ENCODE assay signal across 10 mouse cellular contexts in genomic region chr5:16199816-16200215, GRCm38 (mm10).
DNase-seq lines count a peak whose midpoint lies in the region; ATAC-seq and TF ChIP-seq lines count a peak whose summit lies in the region.
"Had no signal": no experiment of that assay in that cellular context is flagged by ENCODE, and none has a peak within 500 bp of the region (broad histone marks: within the 10 kb centered on the region; RNA-seq: fewer than 3 reads in every experiment).

No protein-coding gene starts in this region.

- no peak overlapping the region for H3K27ac ChIP-seq in kidney, adult 2 months (ENCODE audit: insufficient read depth, low read depth, low read length)

- TF ChIP-seq POLR2A in kidney, adult 2 months (IDR thresholded peaks at IDR 0.05; ENCODE audit: low read depth, low read length), result no peak

- 45% methylated on average over 2 of the region's 2 CpGs for WGBS in kidney, adult 2 months

- no peak overlapping the region for H3K4me3 ChIP-seq in kidney, adult 2 months (ENCODE audit: insufficient read depth, low read depth, low read length)
- H3K4me3 ChIP-seq: megakaryocyte, embryonic 14.5 days had no signal

- H3K36me3 ChIP-seq in kidney, adult 2 months (ENCODE audit: control insufficient read depth, insufficient read depth, low read length), result no peaks in the 10 kb centered on the region

- no peak for TF ChIP-seq CTCF in kidney, adult 2 months (conservative IDR thresholded peaks at IDR 0.05; ENCODE audit: insufficient read depth, insufficient read length, low read depth, low read length)

- intact Hi-C loops in left cerebral cortex, postnatal 10 days (cut with DNase I), result no loop called here

- DNase-seq in kidney, postnatal 10 days, result peak; percentile 9
- no peak for DNase-seq in kidney, adult 2 months
- peak; percentile 48 for DNase-seq in NIH3T3 (ENCODE audit: low read depth)
- DNase-seq in cerebellum, postnatal 36 days, result peak; percentile 14 to 27
- no peak for DNase-seq in spleen, postnatal 4 days (ENCODE audit: low spot score in 2 of 2)
- no peak for DNase-seq in left cerebral cortex, postnatal 10 days (ENCODE audit: extremely low spot score in 1 of 2, low spot score in 2 of 2)
- DNase-seq: layer of hippocampus, postnatal 36 days; spleen, adult 18-20 months had no signal

- H3K27me3 ChIP-seq in kidney, adult 2 months (replicated peaks; ENCODE audit: control insufficient read depth, insufficient read depth, low read length), result no peaks in the 10 kb centered on the region
- H3K27me3 ChIP-seq: megakaryocyte, embryonic 14.5 days had no signal

- H3K4me1 ChIP-seq in kidney, adult 2 months (ENCODE audit: control insufficient read depth, insufficient read depth, low read length), result no peaks in the 10 kb centered on the region
- H3K4me1 ChIP-seq: megakaryocyte, embryonic 14.5 days had no signal

- ATAC-seq in megakaryocyte progenitor cell, adult 5-6 weeks (replicated peaks; ENCODE audit: poor library complexity), result peak; percentile 55

Comparison
In these comparisons a context has a peak if more than half of its experiments do, and no peak if none do; other contexts are left out.
1. DNase-seq: peak in kidney, postnatal 10 days (single experiment), NIH3T3 (single experiment) and cerebellum, postnatal 36 days (2 of 2); none in kidney, adult 2 months (single experiment), spleen, postnatal 4 days (0 of 2) and left cerebral cortex, postnatal 10 days (0 of 2).